ENCODE assay signal across 15 mouse cellular contexts in the genomic region with DNA sequence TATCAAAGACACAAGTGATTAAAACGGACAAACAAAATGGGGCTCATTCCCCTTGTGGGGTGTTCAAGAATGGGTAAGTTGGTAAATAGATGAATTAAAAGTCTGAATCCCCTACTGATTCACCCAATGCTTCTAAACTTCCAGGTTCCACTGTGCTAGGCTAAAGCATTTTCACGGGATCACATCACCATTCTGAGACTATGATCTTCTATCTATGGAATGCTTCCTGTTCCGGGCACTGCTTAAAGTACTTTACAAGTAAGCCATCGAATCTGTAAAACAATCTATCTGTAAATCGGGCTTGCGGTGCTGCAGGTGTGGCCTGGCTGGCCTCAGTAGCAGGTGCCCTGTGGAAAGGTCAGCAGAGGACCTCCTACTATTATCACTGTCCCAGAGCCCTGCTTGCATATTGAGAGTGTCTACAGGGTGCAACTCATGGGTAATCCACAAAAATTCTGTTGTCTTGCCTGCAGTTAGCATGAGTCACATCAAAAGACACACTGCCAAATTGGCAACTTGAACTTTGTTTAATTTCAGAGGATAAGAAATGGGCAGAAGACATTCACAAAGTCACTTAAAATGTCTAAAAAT.
"Had no signal": no experiment of that assay in that cellular context is flagged by ENCODE, and none has a peak within 500 bp of the region (broad histone marks: within the 10 kb centered on the region; RNA-seq: fewer than 3 reads in every experiment).

No protein-coding gene starts in this region.

- H3K27ac ChIP-seq: kidney, embryonic 15.5 days; limb, embryonic 10.5 days; liver, embryonic 15.5 days; macrophage; midbrain, embryonic 15.5 days; neural tube, embryonic 13.5 days; stomach, embryonic 15.5 days had no signal

- DNase-seq: kidney, postnatal 14 days; lung, embryonic 14.5 days; lung, postnatal 14 days; right cerebral cortex, postnatal 14 days; thymus, postnatal 36 days had no signal

- H3K9ac ChIP-seq: kidney, embryonic 15.5 days; liver, embryonic 15.5 days; lung, embryonic 14.5 days; midbrain, embryonic 15.5 days; neural tube, embryonic 13.5 days; stomach, embryonic 15.5 days had no signal

- H3K9me3 ChIP-seq: kidney, embryonic 15.5 days; limb, embryonic 10.5 days; liver, embryonic 15.5 days; megakaryocyte, embryonic 14.5 days; midbrain, embryonic 15.5 days; neural tube, embryonic 13.5 days; stomach, embryonic 15.5 days had no signal

- ATAC-seq: midbrain, embryonic 15.5 days had no signal

- H3K4me2 ChIP-seq: kidney, embryonic 15.5 days; liver, embryonic 11.5 days; liver, embryonic 15.5 days; lung, embryonic 14.5 days; midbrain, embryonic 11.5 days; midbrain, embryonic 15.5 days; neural tube, embryonic 13.5 days; stomach, embryonic 15.5 days had no signal

- H3K36me3 ChIP-seq: kidney, embryonic 15.5 days; limb, embryonic 10.5 days; liver, embryonic 15.5 days; midbrain, embryonic 15.5 days; neural tube, embryonic 13.5 days; stomach, embryonic 15.5 days had no signal

- H3K4me3 ChIP-seq: kidney, embryonic 15.5 days; limb, embryonic 10.5 days; liver, embryonic 15.5 days; megakaryocyte, embryonic 14.5 days; midbrain, embryonic 15.5 days; neural tube, embryonic 13.5 days; stomach, embryonic 15.5 days had no signal
